Mouse (Mus musculus) kidney, adult 2 months (tissue): ENCODE results near the gene Rnd2.

Experiments
- CTCF ChIP-seq: fragments of 200-500 bp; conservative IDR thresholded peaks from 2 replicates; pipeline ENCODE4 v1.5.1; 2011; ENCODE audit warnings: low read depth, mild to moderate bottlenecking, control low read depth, low read length, moderate library complexity, mixed read lengths; ENCODE audit not compliant: insufficient read depth, insufficient read length
- POLR2A ChIP-seq: fragments of 200-500 bp; IDR thresholded peaks from one replicate; pipeline ENCODE4 v1.6.1; 2011; ENCODE audit warnings: low read depth, low read length, control low read depth

DNA sequence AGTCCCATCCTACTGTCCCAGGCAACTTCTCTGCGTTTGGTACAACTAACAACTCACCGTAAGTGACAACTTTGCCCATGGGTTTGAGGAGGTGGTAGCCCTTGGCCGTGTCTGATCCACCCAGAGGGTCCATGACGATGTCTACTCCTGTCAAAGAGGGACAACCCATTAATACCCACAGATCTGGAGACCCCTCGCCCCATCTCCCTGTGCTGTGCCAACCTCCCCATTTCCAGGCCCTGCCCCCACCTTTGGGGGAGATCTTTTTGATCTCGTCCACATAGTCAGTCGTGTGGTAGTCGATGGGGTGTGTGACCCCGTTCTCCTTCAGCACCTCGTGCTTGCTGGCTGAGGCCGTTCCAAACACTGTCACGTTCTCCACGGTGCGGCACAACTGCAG is 2.7 kb upstream of the Rnd2 start:
- TF ChIP-seq CTCF (no peak), POLR2A (no peak)
